Mouse (Mus musculus): ENCODE results near the gene 4930442H23Rik.

DNA sequence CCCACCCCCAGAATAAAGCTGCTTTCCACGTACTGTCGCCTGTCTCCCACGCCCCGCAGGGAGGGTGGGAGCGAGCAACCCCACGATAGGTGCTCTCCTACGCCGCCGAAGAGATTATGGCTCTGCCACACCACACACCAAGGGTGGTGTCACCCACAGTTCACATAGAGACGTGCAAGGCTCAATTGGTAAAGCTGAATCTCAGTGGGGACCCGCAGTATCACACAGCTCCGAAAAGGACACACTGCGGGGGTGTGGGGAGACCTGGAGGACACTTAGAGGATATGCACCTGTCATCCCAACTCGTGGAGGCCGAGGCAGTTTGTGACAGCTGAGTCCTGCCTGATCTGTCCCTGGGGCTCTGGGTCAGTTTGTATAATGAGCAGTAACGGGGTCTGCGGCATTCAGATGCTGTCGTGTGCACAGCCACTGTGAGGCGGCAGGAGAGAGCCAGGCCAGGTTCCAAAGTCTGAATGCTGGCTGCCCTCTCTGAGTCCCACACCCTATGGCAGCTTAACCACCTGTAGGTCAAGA lies 9.4 kb upstream of the 4930442H23Rik start:
- TF ChIP-seq CTCF (IDR thresholded peaks at IDR 0.05; ENCODE audit: borderline replicate concordance, extremely low read depth, insufficient read depth, insufficient read length) (no peak), POLR2A (IDR thresholded peaks at IDR 0.05; ENCODE audit: borderline replicate concordance, extremely low read depth, insufficient read depth, insufficient read length, poor library complexity, severe bottlenecking) (no peak)

Measured in brain, embryonic 14.5 days (tissue).